Mouse (Mus musculus) ES-E14 (cell line): ENCODE measurements around the gene Dab1. TPM values are rescaled to one million over a fixed set of nuclear protein-coding genes. Genes with fewer than 3 reads are reported as not detected.

ENCODE experiments used
- DNase-seq: peaks from one replicate; pipeline ENCODE4 v3.0.0-alpha.2; 2013; ENCODE audit warnings: low read depth, low spot score
- H3K27ac ChIP-seq: 2 replicates; pipeline ENCODE4 v1.5.1; 2012; ENCODE audit warnings: low read depth, mild to moderate bottlenecking, low read length, moderate library complexity, mixed read lengths; ENCODE audit not compliant: poor library complexity, insufficient read depth, severe bottlenecking
- H3K36me3 ChIP-seq: 2 replicates; pipeline ENCODE4 v1.6.1; 2012; ENCODE audit warnings: mild to moderate bottlenecking, low read length, moderate library complexity, mixed read lengths; ENCODE audit not compliant: control insufficient read depth, poor library complexity, insufficient read depth, severe bottlenecking
- H3K4me1 ChIP-seq, 2 experiments: fragments of 150-350 bp in 1 of 2; sonication (generic) in 1 of 2; 2 replicates each; pipeline ENCODE4 v1.6.1; 2012; ENCODE audit warnings: low read length in 2 of 2, mild to moderate bottlenecking in 1 of 2, mixed read lengths in 1 of 2; ENCODE audit not compliant: control insufficient read depth in 2 of 2, insufficient read depth in 2 of 2, poor library complexity in 1 of 2
- H3K4me3 ChIP-seq, 2 experiments: fragments of 150-350 bp in 1 of 2; sonication (generic) in 1 of 2; 2 replicates each; pipeline ENCODE4 v1.5.1; 2012; ENCODE audit warnings: low read length in 2 of 2, low read depth in 1 of 2, mild to moderate bottlenecking in 1 of 2, mixed read lengths in 1 of 2; ENCODE audit not compliant: insufficient read depth in 1 of 2, poor library complexity in 1 of 2, severe bottlenecking in 1 of 2
- H3K9ac ChIP-seq: 2 replicates; pipeline ENCODE4 v1.6.1; 2012; ENCODE audit warnings: low read depth, mild to moderate bottlenecking, low read length, mixed read lengths; ENCODE audit not compliant: poor library complexity, insufficient read depth, severe bottlenecking
- H3K9me3 ChIP-seq: fragments of 150-350 bp; sonication (generic); 2 replicates; pipeline ENCODE4 v1.6.1; 2012; ENCODE audit warnings: low read depth, mild to moderate bottlenecking, low read length; ENCODE audit not compliant: control insufficient read depth, insufficient read depth
- CHD2 ChIP-seq: IDR thresholded peaks from 2 replicates; pipeline ENCODE4 v1.6.1; 2014; ENCODE audit warnings: mild to moderate bottlenecking, low read depth, low read length, inconsistent platforms
- HCFC1 ChIP-seq: IDR thresholded peaks from 2 replicates; pipeline ENCODE4 v1.6.1; 2012; ENCODE audit warnings: low read length, inconsistent platforms, borderline replicate concordance; ENCODE audit not compliant: insufficient read depth
- MAFK ChIP-seq: IDR thresholded peaks from 2 replicates; pipeline ENCODE4 v1.6.1; 2014; ENCODE audit warnings: mild to moderate bottlenecking, low read depth, low read length, inconsistent platforms; ENCODE audit not compliant: insufficient read depth
- ZC3H11A ChIP-seq: IDR thresholded peaks from 2 replicates; pipeline ENCODE4 v1.6.1; 2012; ENCODE audit warnings: low read depth, mild to moderate bottlenecking, inconsistent platforms, low read length, borderline replicate concordance
- ZNF384 ChIP-seq: IDR thresholded peaks from 2 replicates; pipeline ENCODE4 v1.6.1; 2012; ENCODE audit warnings: low read depth, low read length, inconsistent platforms
- in situ Hi-C, 2 experiments: fragments of 600-800 bp; cut with MboI; formaldehyde crosslinking; loops; one replicate each; pipeline ENCODE4 v1.15.1; 2025; ENCODE audit warnings: low sequenced_read_pairs in 2 of 2, inconsistent platforms in 1 of 2; ENCODE audit not compliant: unreplicated experiment in 2 of 2
- total RNA-seq: library from RNA; depleted of rRNA; stranded (reverse); fragments of 300-350 nt; gene quantifications from 2 replicates; pipeline ENCODE4 v1.2.3, GENCODE M21; 2012

Dab1 gene
- total RNA-seq, 1 experiment: 7.9 TPM

DNA sequence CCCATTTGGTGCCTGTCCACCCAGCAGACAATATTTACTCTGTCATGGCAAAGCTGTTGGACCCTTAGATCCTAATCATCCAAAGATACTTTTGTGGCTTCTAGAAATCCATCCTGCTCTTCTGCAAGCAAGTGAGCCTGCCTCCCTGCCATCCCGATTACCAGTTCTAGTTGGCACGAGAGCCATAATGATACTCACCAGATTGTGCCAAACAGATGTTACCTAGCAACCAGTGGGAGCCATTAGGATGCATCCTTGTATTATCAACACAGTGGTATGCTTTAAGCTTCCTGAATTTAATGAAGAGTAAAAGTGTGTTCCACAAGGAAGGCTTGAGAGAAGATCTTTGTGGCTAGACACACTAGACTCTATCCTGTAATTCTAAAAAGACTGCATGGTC is 355.8 kb downstream of the Dab1 start:
- TF ChIP-seq ZC3H11A (no peak), HCFC1 (no peak)
- Histone ChIP-seq H3K4me3 (no peak overlapping the region), H3K9me3 (no peaks in the 10 kb centered on the region), H3K9ac (no peak overlapping the region), H3K36me3 (no peaks in the 10 kb centered on the region), H3K4me1 (no peaks in the 10 kb centered on the region), H3K27ac (no peak overlapping the region)
- DNase-seq: no peak
- in situ Hi-C loops: no loop called here

DNA sequence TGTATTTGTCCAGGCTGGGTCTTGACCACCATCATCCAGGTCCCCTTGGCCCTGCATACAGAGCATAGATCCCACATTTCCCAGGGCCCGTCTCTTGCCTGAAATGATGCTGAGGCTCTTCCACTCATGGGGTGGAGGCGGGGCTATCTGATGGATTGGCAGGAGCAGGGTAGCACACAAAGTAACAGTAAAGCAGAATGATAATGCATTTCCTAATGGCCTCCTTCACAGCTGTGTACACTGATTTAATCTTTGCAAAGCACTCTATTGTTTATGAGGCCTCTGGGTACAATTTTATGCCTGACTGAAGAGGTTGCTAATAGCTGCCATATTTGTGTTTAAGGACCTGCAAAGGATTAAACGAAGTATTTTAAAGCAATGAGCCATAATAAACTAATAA is 374.7 kb downstream of the Dab1 start:
- TF ChIP-seq ZC3H11A: no peak
- no peak for TF ChIP-seq HCFC1
- no peak overlapping the region for H3K27ac ChIP-seq
- no peaks in the 10 kb centered on the region for H3K36me3 ChIP-seq
- H3K9ac ChIP-seq: no peak overlapping the region
- H3K4me3 ChIP-seq: no peak overlapping the region
- no peaks in the 10 kb centered on the region for H3K4me1 ChIP-seq
- no peaks in the 10 kb centered on the region for H3K9me3 ChIP-seq
- in situ Hi-C loops: no loop called here
- no peak for DNase-seq

DNA sequence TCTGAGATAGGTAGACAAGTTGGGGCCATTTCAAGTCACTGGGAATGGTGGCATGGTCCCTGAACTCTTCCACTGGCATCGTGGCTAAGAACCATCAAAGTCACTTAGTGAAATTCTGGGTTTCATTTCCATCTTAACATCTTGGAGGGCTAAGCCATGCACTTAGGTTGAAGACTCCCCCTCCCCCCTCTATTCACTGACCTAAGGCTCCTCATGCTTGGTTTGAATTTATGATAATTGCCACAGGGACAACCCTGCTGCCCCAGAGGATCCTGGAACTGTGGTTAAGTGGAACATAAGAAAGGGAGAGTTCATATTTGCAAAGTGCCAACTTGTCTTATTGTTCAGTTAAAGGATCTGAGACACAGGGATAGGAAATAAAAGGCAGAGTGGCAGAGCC is 375.2 kb downstream of the Dab1 start:
- TF ChIP-seq CHD2 (no peak), ZC3H11A (no peak), MAFK (no peak)
- no peaks in the 10 kb centered on the region for H3K4me1 ChIP-seq
- H3K27ac ChIP-seq: no peak overlapping the region
- H3K9ac ChIP-seq: no peak overlapping the region
- no peak overlapping the region for H3K4me3 ChIP-seq
- in situ Hi-C loops: no loop called here
- H3K9me3 ChIP-seq: no peaks in the 10 kb centered on the region
- DNase-seq: no peak
- H3K36me3 ChIP-seq: no peaks in the 10 kb centered on the region

DNA sequence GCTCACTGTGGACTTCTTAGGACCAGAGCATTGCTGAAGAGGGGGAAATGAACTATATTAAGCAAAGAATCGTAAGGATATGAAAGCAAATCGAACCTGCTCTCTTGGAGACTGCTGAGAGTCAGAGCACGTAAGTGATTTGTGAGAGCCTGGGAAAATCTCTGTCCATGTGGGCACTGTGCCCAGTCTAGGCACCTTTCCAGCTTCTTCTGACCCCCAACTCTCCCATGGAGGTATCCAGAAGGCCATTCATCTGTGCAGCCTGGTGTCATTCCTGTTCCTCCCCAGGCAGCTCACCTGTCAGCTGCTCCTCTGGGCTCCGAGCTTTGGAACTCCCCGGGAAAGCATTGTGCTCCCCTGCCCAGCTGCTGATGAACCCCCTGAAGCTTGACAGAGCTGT is 389.2 kb downstream of the Dab1 start:
- in situ Hi-C loops: no loop called here
- H3K36me3 ChIP-seq: no peaks in the 10 kb centered on the region
- no peak overlapping the region for H3K4me3 ChIP-seq
- no peak overlapping the region for H3K27ac ChIP-seq
- no peak overlapping the region for H3K9ac ChIP-seq
- no peaks in the 10 kb centered on the region for H3K4me1 ChIP-seq
- DNase-seq: no peak
- H3K9me3 ChIP-seq: no peaks in the 10 kb centered on the region
- TF ChIP-seq MAFK (no peak), CHD2 (no peak), HCFC1 (no peak), ZNF384 (no peak), ZC3H11A (no peak)

DNA sequence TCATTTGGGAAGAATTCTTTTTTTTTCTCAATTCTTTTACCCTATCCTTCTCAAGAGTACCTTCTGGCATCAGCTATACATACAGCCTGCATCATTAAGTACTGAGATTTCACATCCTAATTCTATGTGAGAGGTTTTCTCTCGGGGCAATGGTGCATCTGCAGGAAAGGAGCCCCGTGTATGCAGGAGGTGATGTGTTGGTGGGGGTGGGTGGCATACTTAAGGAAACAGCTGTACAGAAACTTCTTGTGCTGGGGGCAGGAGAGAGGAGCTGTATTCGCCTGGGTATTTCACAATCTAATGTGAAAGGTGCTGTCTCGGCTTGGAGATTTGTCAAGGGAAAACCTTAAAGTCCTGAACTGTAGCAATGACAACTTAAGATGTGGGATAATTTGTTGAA is 392.5 kb downstream of the Dab1 start:
- TF ChIP-seq HCFC1: no peak
- TF ChIP-seq CHD2: no peak
- no peak for TF ChIP-seq MAFK
- TF ChIP-seq ZC3H11A: no peak
- TF ChIP-seq ZNF384: no peak
- Histone ChIP-seq H3K4me3 (no peak overlapping the region), H3K27ac (no peak overlapping the region), H3K9ac (no peak overlapping the region), H3K4me1 (no peaks in the 10 kb centered on the region), H3K36me3 (no peaks in the 10 kb centered on the region), H3K9me3 (no peaks in the 10 kb centered on the region)
- in situ Hi-C loops: no loop called here
- no peak for DNase-seq
